31 mouse cellular contexts compared by ENCODE assay signal in the genomic region with DNA sequence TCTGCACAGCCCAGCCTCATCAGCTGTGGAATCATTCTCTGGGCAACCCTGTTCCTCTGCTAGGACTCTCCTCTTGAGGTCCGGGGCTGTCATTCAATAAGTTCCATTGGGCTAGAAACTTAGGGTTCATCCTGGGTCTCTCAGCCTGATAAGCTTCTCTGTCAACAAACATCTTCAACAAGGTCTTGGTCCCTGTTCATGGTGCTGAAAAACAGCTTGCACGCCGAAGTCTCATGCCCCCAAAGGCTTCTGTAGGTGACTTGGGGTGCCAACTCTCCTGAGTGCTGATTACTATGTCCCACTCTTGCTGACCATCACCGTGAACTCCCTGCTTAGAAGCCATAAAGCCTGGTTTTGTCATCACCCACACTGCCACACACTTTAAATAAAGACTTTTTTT.
"Had no signal": no experiment of that assay in that cellular context is flagged by ENCODE, and none has a peak within 500 bp of the region (broad histone marks: within the 10 kb centered on the region; RNA-seq: fewer than 3 reads in every experiment).

No protein-coding gene starts in this region.

- H3K4me2 ChIP-seq: limb, embryonic 12.5 days; limb, embryonic 13.5 days; limb, embryonic 15.5 days; liver, embryonic 11.5 days; liver, embryonic 12.5 days; liver, embryonic 13.5 days; liver, embryonic 15.5 days; lung, embryonic 14.5 days; lung, embryonic 15.5 days; midbrain, embryonic 11.5 days; midbrain, embryonic 12.5 days; midbrain, embryonic 13.5 days; midbrain, embryonic 15.5 days; neural tube, embryonic 12.5 days had no signal

- H3K36me3 ChIP-seq: limb, embryonic 10.5 days; limb, embryonic 12.5 days; limb, embryonic 13.5 days; limb, embryonic 15.5 days; liver, embryonic 12.5 days; liver, embryonic 13.5 days; liver, embryonic 15.5 days; lung, embryonic 15.5 days; midbrain, embryonic 10.5 days; midbrain, embryonic 12.5 days; midbrain, embryonic 13.5 days; midbrain, embryonic 15.5 days; neural tube, embryonic 12.5 days had no signal

- H3K27me3 ChIP-seq: neural tube, embryonic 12.5 days had no signal

- H3K4me3 ChIP-seq: limb, embryonic 10.5 days; limb, embryonic 12.5 days; limb, embryonic 13.5 days; limb, embryonic 15.5 days; liver, embryonic 12.5 days; liver, embryonic 13.5 days; liver, embryonic 15.5 days; lung, embryonic 15.5 days; megakaryocyte, embryonic 14.5 days; midbrain, embryonic 10.5 days; midbrain, embryonic 12.5 days; midbrain, embryonic 13.5 days; midbrain, embryonic 15.5 days; neural tube, embryonic 12.5 days had no signal

- H3K27ac ChIP-seq: limb, embryonic 10.5 days; limb, embryonic 12.5 days; limb, embryonic 13.5 days; limb, embryonic 15.5 days; liver, embryonic 12.5 days; liver, embryonic 13.5 days; liver, embryonic 14.5 days; liver, embryonic 15.5 days; lung, embryonic 15.5 days; macrophage; midbrain, embryonic 10.5 days; midbrain, embryonic 12.5 days; midbrain, embryonic 13.5 days; midbrain, embryonic 15.5 days; neural tube, embryonic 12.5 days had no signal

- H3K9me3 ChIP-seq: limb, embryonic 10.5 days; limb, embryonic 12.5 days; limb, embryonic 13.5 days; limb, embryonic 15.5 days; liver, embryonic 12.5 days; liver, embryonic 13.5 days; liver, embryonic 15.5 days; lung, embryonic 15.5 days; megakaryocyte, embryonic 14.5 days; midbrain, embryonic 10.5 days; midbrain, embryonic 12.5 days; midbrain, embryonic 13.5 days; midbrain, embryonic 15.5 days; neural tube, embryonic 12.5 days had no signal

- ATAC-seq: liver, embryonic 12.5 days; liver, postnatal 0 days; lung, postnatal 0 days; midbrain, embryonic 13.5 days; midbrain, embryonic 15.5 days; midbrain, embryonic 16.5 days had no signal

- H3K9ac ChIP-seq: limb, embryonic 12.5 days; limb, embryonic 13.5 days; limb, embryonic 15.5 days; liver, embryonic 12.5 days; liver, embryonic 13.5 days; liver, embryonic 14.5 days; liver, embryonic 15.5 days; liver, postnatal 0 days; lung, embryonic 14.5 days; lung, embryonic 15.5 days; midbrain, embryonic 12.5 days; midbrain, embryonic 13.5 days; midbrain, embryonic 15.5 days; neural tube, embryonic 12.5 days had no signal

- DNase-seq: left cerebral cortex, postnatal 4 days; liver; liver, embryonic 13.5 days; liver, postnatal 0 days; lung, adult 18-20 months; lung, adult 2 months; lung, embryonic 14.5 days; lung, postnatal 10 days; lung, postnatal 14 days; lung, postnatal 36 days; lung, postnatal 4 days; midbrain, embryonic 14.5 days had no signal
